Mouse (Mus musculus) gastrocnemius, postnatal 4 days (tissue): Measurements from ENCODE around the gene Cfap43. TPM values are rescaled to one million over a fixed set of nuclear protein-coding genes. Genes with fewer than 3 reads are reported as not detected.

Source experiments
- DNase-seq, 2 experiments: peaks; one replicate each; pipeline ENCODE4 v3.0.0; 2021 to 2022; ENCODE audit warnings: low spot score in 2 of 2, mixed read lengths in 2 of 2
- microRNA-seq: library from miRNA; unstranded; fragments of <30 nt; microRNA quantifications from one replicate; pipeline ENCODE4 v1.2.0, GENCODE M21; 2021
- total RNA-seq, 2 experiments: library from RNA; stranded (reverse); gene quantifications; 2 replicates each; pipeline ENCODE4 v1.2.3; 2021

The Cfap43 gene
- total RNA-seq, 2 experiments from 2014 or later = 0.32 TPM; not detected in 1

GRCm38 (mm10) chr19:47722471-47722870 lies 196.6 kb downstream of the Cfap43 start:
- DNase-seq = no peak

- DNase-seq = no peak
These were observed 199.9 kb downstream of the Cfap43 start for GRCm38 (mm10) chr19:47719147-47719546.

GRCm38 (mm10) chr19:47716144-47716543 lies 202.9 kb downstream of the Cfap43 start:
- DNase-seq = no peak

- peak in 1 of 2 experiments; percentile 26 for DNase-seq
These were observed 205.6 kb downstream of the Cfap43 start for GRCm38 (mm10) chr19:47713457-47713856.

- DNase-seq = no peak
These were observed 208.7 kb downstream of the Cfap43 start for GRCm38 (mm10) chr19:47710376-47710775.

GRCm38 (mm10) chr19:47705772-47706309 lies 213.2 kb downstream of the Cfap43 start:
- no peak for DNase-seq

GRCm38 (mm10) chr19:47705080-47705771 lies 213.9 kb downstream of the Cfap43 start:
- DNase-seq = no peak

GRCm38 (mm10) chr19:47700509-47700908 lies 218.6 kb downstream of the Cfap43 start:
- no peak for DNase-seq

- no peak for DNase-seq
These were observed 219.3 kb downstream of the Cfap43 start for GRCm38 (mm10) chr19:47699743-47700142.

GRCm38 (mm10) chr19:47698266-47698665 lies 220.8 kb downstream of the Cfap43 start:
- no peak for DNase-seq

- DNase-seq = no peak
These were observed 222.0 kb downstream of the Cfap43 start for GRCm38 (mm10) chr19:47697067-47697466.

GRCm38 (mm10) chr19:47696411-47696810 lies 222.7 kb downstream of the Cfap43 start:
- DNase-seq = no peak

GRCm38 (mm10) chr19:47695725-47696124 lies 223.4 kb downstream of the Cfap43 start:
- no peak for DNase-seq

- DNase-seq = no peak
These were observed 227.1 kb downstream of the Cfap43 start, which contains the start of gene Col17a1 for GRCm38 (mm10) chr19:47691994-47692393. Col17a1 (minus strand) TSS chr19:47692094.

- no peak for DNase-seq
These were observed 229.5 kb downstream of the Cfap43 start for GRCm38 (mm10) chr19:47689592-47689991.

Small RNA genes lying within 50 kb of the gene (microRNA-seq; reads per million reads assigned to microRNA genes)
- not detected for gene Gm22240
- not detected for gene Mir8090

Other genes with a start within 250 kb of the Cfap43 start
- gene Col17a1, start 227.2 kb downstream of the Cfap43 start, total RNA-seq = 1 to 10 TPM; 1.4 to 2.3 TPM
- 100 to 1,000 TPM; 116 to 127 TPM for gene Sfr1, start 187.6 kb downstream of the Cfap43 start, total RNA-seq
- gene Gsto1, start 64.3 kb downstream of the Cfap43 start, total RNA-seq = 10 to 100 TPM; 30.0 to 34.3 TPM
- 1 to 10 TPM; 1.3 to 1.9 TPM for gene Gsto2, start 53.8 kb downstream of the Cfap43 start, total RNA-seq
- gene Itprip, start within 50 bp of the Cfap43 start, total RNA-seq = 1 to 10 TPM; 2.9 to 4.3 TPM
- gene Cfap58, start 18.4 kb upstream of the Cfap43 start, total RNA-seq = not detected